Mouse (Mus musculus): ENCODE data around the gene Ctbs.

- no peak for TF ChIP-seq POLR2A (IDR thresholded peaks at IDR 0.05; ENCODE audit: control insufficient read depth, low read depth, low read length)
- no peak for TF ChIP-seq CTCF (IDR thresholded peaks at IDR 0.05; ENCODE audit: control insufficient read depth, insufficient read depth, insufficient replicate concordance, low read depth, low read length)
These were observed 9.6 kb upstream of the Ctbs start for GRCm38 (mm10) chr3:146440011-146440410.
